Mouse (Mus musculus): ENCODE results near the gene Rftn2.

Gene Rftn2

DNA sequence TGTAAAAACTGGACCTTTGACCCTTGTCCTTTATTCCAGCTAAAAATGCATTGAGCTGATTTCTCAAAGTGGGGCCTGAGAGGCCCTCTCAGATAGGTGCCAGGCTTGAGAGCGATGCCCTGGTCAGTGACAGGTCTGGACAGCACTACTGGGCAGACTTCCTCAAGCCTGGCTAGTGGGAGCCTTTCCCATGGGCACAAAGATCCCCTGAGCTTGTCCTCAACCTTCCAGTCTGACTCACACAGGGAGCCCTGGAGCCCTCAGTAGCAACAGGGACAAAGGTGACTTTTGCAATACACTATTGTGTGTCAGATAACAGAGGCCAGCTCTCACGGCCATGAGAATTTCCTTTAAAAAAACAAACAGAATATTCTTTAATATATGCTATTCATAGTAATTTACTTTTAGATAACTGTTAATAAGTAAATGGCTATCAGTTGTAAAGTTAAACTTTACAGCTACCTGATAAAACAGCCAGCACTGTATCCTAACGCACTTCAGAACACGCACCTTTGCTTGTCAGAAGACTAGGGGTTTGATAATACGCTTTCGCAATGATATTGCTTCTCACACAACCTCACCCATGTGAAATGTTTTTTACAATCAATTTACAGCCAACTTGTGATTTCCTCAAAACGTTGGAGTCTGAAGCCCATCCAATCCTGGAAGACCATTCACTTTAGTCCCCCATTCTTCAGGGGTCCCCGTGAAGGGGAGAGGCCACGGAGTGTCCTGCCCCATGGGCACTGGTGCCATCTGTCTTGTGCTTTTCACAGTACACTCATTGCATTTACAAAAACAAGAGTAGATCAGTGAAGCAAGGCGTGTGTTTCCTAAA is 52.6 kb downstream of the Rftn2 start:
- DNase-seq (ENCODE audit: low read depth, low spot score), result no peak

DNA sequence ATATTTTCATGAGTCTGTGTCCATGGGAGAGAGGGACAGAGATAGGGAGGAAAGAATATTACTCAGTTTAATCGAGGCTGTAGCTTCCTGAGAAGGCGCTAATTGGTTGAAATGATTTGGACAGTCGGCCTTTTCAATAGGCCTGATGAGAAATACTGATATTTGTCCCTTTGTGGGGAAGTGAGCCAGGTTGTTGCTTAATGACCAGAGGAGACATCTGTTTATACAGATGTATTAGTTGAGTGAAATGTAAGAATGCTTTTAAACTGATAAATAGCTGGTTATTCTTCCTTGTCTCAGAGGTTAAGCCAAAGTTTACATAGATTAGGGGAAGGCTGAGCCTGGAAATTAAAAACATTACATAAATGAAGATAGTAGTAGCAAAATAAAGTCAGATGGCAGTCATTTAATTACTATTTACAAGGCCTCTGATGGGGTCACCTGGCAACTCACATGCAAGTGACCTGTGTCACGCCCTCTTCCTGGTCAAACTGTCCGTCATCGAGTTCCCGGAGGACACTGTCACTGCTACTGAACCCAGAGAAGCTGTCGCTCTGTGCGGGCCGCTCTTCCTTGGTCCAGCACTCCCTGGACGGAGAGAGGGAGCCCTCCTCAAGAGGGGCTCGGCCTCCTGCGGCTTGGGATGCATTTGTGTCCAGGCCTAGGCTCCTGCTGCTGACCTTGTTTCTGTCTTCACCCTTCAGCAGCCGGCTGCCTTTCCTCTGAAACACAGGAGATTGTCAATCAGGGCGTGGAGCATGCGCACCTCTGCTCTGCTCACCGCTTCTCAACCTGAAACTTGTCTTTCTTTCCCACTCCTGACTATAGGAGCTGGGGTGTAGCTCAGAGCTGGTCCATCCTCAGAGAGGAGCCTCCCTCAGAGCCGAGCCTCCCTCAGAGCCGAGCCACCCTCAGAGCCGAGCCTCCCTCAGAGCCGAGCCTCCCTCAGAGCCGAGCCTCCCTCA is 54.9 kb downstream of the Rftn2 start:
- DNase-seq (ENCODE audit: low read depth, low spot score), result no peak

DNA sequence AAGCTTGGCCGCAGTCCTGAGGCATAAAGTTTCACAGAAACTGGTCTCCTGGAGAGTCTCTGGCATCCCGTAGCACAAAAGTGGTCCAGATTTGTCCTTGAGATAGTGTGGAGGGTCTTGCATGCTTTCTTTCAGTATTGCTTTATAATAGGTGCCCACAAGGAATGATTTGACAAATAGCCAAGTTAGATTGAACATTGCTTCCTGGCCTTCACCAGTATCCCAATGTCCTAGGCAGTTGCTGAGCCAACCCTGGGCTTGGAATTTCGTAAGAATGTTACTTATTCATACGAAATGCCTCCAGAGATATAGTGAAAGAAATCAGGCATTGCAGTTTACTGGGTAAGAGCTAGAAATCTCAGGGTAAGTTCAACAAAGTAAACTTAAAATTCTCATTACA is 58.0 kb downstream of the Rftn2 start:
- no peak for DNase-seq (ENCODE audit: low read depth, low spot score)

DNA sequence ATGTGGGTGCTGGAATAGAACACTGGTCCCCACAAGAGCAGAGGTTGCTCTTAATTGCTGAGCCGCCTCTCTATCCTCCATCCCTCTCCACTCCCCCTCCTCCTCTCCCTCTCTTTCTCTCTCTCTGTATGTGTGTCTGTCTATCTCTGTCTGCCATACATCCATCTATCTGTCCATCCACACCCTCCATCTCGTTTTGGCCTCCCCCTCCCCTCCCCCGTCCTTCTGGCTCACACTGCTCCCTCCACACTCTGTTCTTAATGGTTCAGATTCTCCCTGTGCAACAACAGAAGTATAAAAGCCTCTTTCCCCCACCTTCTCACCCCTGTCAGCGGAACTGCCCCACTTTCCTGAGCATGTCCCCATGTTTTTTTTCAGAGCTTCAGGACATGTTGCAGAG is 59.0 kb downstream of the Rftn2 start:
- DNase-seq (ENCODE audit: low read depth, low spot score), result no peak

DNA sequence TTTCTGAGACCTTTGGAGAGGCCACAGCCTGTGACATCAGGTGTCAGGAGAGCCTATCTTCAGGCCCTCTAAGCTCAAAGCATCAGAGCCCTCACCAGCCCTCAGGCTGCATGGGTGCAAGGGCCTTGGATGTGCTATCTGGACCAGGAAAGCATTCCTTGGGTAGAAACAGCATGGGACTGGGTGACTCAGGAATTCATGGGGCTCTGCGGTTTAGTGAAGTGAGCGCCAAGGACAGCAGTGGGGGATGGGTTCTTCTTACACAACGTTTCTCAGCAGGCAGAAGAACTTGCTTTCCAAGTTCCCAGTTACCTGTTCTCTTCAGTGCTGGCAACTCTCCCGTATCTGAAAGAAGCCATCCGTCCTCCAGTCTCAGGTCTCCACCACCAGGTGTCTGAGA is 62.6 kb downstream of the Rftn2 start:
- no peak for DNase-seq (ENCODE audit: low read depth, low spot score)

DNA sequence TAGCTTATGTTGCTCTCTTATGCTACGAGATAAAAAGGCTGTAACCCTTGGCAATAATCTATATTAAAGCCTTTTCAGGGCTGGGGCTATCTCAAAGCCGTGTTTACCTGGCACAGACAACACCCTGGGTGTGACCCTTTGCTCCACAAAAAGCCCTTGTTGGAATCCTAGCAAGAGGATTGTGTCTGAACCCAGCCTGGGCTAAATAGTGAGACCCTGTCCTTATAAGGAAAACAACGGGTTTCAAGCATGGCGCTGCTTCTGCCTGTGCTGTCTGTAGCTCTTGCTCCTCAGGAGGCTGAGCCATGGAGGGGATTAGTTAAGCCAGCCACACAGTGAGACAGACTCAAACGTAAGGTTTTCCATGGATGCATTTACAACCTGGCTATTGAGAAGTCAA is 63.8 kb downstream of the Rftn2 start:
- DNase-seq (ENCODE audit: low read depth, low spot score), result no peak

DNA sequence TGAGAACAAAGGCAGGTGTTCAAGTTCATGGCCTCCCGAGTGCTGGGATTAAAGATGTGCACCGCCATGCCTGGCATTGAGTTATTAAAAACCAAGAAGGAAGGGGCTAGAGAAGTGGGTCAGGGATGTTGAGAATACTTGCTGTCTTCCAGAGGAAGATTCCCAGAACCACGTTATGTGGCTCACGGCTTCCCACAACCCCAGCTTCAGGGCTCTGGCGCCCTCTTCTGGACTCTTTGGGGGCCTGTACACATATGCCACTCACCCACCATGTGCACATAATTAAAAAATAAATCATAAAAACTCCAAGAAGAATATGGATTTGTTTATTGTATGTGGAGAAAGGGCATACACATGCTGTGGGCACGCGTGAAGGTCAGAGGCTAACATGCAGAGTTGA is 64.7 kb downstream of the Rftn2 start:
- peak; percentile 50 for DNase-seq (ENCODE audit: low read depth, low spot score)

DNA sequence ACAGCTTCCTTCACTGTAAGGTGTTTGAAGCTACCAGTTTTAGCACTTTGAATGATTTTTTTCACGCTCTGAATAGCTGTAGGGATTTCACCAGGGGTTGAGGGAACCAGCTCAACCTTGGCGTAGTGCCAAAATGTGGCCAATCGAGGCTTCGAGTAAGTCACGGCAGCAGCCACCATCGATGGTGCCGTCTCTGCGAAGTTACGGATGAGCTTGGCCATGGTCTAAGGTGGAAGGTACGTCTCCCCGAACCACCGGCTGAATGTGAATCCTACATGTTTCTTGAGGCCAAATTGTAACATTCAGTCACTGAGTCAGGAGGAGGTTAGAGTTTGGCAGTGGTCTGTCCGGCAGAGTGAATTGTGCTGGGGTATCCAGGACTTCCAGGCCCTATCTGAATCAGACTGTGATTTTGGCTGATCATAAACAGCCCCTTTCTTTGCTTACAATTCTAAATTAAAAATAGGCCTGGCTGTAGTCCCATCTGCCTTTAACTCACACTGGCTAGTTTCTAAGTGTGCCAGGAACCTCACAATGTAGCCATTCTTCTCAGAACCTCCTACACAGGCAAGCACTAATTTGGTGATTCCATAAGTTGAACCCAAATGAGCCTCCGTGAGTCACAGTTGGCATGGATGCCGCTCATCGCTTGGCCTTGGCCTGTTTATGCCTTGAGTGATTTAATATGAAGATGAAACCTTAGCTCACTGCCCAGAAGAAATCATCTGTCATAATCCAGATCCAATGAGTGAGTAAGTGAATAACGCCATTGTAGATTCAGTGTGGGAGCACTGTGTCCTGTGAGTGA is 65.5 kb downstream of the Rftn2 start:
- DNase-seq (ENCODE audit: low read depth, low spot score), result no peak

DNA sequence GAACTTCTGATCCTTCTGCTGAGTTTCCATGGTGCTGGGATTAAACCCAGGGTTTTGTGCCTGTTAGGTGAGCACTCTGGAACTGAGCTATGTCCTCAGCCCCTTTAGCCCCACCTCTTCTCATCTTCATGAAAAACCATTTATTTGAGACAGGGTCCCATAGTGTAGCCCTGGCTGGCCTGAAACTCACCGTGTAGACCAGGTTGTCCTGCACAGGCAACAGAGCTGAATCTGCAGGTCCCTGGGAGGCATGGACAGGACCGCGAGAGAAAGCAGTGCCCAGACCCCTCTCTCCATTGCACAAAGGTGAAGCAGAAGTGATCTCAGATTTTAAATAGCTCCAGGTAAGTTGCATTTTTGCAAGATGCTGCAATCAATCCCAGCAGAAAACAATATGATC is 66.4 kb downstream of the Rftn2 start:
- DNase-seq (ENCODE audit: low read depth, low spot score), result no peak

DNA sequence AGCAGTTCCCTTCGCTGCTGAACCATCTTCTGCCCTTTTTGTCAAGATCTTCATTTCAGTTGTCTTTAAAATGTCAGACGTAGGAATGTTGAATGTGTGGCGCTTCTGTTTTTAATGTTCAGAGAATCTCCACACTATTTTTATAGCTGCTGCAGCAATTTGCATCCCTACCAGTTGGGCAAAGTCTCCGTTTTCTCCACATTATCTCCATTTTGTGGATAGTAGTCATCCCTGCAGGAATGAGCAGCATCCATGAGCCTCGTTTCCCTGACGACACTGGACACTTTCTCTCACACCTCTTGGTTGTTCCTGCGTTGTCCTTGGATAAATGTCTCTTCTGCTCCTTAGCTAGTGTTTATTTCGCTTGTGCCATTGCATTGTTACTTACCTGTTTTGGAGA is 67.8 kb downstream of the Rftn2 start:
- DNase-seq (ENCODE audit: low read depth, low spot score), result no peak

DNA sequence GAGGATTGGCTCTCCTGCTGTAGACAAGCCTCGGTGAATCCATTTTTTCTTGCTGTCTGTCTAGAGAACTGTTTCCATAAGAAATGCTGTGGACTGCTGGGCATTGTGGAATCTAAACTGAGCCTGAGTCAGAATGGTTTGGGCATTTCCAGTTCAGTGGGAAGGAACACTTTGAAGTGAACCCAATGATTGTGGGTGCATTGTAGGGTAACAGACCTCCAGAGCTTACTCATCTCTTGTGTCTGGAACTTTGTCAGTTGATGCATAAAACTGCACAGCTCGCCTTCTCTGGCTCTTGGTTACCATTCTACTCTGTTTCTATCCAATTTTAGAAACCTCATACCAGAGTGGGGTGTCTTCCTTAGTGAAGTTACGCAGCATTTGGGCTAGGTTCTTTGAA is 68.4 kb downstream of the Rftn2 start:
- DNase-seq (ENCODE audit: low read depth, low spot score), result no peak

DNA sequence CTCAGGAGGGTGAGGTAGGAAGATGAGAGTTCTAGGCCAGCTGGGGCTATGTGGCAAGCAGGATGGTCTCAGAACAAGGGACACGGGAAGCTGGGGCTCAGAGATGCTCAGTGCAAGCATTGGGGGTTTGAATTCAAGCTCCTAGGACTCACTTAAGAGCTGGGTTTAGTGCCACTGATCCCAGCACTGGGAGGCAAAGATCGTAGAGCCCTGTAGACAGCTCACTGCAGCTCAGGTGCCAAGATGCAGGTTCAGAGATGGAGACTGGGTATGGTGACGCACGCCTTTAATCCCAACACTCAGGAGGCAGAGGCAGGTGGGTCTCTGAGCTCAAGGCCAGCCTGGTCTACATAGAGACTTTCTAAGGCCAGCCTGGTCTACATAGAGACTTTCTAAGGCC is 69.3 kb downstream of the Rftn2 start:
- DNase-seq (ENCODE audit: low read depth, low spot score), result no peak

DNA sequence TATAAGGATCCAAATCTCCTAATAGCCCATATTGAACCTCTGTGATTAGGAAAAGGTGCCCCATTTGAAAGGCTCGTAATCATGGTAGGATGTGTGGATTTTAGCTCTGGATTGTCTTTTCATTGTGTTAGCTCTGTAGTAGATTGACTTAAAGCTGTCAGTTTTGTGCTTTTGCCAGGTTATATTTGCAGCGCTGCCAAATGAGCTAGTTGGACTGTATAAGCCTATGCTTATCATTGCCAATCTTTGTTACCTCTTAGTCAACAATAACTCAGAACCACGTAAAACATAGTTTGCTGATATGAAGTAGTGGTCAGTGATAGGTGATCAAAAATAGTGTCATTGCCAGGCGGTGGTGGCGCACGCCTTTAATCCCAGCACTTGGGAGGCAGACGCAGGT is 81.0 kb downstream of the Rftn2 start:
- DNase-seq (ENCODE audit: low read depth, low spot score), result no peak

DNA sequence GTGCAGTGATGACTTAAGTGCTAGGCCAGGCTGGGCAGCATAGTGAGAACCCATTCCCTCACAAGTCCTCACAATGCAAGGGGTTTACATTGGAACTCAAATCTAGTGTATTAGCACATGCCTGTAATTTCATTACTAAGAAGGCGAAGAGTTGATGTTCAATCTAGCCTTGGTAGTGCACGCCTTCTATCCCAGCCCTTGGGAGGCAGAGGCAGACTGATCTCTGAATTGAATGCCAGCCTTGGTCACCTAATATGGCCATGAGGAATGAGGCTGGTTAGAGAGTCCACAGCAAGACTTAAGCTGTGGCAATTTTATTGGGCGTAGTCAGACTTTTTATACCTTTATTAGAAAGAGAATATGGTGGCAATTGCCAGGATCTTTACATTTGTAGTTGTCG is 82.2 kb downstream of the Rftn2 start:
- no peak for DNase-seq (ENCODE audit: low read depth, low spot score)

DNA sequence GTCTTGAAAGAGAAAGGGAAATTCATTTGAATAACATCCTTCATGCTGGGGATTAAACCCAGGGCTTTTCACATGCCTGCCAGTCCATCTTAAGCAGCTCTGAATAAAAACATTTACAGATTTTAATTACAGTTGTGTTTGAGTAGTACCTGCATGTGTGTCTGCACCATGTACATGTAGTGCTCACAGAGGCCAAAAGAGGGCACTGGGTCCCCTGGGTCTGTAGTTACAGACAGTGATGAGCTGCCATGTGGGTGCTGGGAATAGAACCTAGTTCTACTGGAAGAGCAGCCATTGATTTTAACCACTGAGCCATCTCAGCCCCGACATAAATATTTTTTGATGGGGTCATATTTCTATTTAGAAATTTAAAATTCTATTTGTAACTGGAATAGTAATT is 90.7 kb downstream of the Rftn2 start:
- no peak for DNase-seq (ENCODE audit: low read depth, low spot score)

DNA sequence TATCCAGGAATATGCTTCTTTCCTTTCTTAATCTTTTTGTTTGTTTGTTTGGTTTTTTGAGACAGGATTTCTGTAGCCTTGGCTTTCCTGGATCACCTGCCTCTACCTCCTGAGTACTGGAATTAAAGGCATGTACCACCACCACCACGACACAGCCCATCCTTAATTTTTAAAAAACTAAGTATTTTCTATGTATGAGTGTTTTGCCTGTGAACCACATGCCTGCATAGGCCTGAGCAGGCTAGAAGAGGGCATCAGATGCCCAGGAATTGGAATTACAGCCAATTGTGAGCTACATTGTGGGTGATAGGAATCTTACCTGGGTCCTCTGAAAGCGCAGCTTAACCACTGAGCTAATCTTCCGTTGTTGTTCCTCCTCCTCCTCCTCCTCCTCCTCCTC is 92.3 kb downstream of the Rftn2 start:
- DNase-seq (ENCODE audit: low read depth, low spot score), result no peak

DNA sequence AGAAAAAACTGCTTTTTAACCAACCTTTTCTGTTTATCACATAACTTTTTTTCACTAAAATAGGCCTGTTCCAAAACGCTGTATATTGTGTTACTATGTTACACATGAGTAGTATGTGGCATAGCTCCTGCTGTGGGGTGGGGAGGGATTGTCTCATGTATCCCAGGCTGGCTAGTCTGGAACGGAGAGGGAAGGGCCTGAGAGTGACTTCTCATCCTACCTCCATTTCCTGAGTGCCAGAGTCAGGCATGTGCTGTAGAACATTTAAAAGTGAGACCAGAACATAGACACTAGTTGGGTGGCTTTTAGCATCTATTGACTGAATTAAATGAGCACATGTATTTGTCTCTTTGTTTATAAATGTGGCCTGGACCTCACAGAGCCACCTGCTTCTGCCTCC is 93.4 kb downstream of the Rftn2 start:
- no peak for DNase-seq (ENCODE audit: low read depth, low spot score)

DNA sequence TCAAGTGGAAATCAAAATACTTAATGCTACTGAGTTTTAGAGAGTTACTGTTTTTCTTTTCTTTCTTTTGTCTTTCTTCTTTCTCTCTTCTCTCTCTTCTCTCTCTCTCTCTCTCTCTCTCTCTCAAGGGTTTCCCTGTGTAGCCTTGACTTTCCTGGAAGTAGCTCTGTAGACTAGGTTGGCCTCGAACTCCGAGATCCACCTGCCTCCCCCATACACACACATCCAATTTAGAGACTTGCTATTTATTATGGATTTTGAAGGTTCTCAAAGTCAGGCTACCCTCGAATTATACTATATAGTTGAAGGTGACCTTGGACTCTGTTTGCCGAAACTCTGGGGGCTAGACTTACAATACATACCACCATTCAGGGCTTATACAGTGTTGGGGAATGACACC is 94.3 kb downstream of the Rftn2 start:
- DNase-seq (ENCODE audit: low read depth, low spot score), result no peak

DNA sequence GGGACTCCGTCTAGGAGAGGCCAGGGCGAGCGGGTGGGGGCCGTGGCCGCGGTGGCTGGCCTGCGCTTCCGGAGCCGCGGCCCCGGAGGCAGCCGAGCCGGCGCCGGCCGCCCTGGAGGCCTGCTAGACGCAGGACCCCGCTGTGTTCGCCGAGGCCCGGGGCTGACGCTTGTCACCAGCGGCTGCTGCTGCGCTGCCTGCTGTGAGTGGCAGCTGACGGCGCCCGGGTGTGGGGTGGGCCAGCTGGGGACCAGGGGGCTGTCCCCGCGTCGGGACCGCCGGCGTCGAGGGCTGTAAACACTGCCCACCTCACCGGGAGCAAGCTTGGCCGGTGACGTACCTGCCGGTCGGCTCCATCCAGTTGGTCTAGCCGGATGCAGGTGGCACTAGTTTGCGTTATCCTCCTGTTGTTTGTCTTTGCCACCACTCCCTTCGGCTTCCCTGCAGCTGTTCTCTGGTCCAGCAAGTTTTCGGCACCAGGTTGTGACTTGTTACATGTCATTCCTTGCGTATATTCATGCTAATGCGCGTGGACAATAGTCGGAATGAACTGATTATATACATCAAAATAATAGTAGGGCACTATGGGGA is 95.1 kb downstream of the Rftn2 start:
- no peak for DNase-seq (ENCODE audit: low read depth, low spot score)

DNA sequence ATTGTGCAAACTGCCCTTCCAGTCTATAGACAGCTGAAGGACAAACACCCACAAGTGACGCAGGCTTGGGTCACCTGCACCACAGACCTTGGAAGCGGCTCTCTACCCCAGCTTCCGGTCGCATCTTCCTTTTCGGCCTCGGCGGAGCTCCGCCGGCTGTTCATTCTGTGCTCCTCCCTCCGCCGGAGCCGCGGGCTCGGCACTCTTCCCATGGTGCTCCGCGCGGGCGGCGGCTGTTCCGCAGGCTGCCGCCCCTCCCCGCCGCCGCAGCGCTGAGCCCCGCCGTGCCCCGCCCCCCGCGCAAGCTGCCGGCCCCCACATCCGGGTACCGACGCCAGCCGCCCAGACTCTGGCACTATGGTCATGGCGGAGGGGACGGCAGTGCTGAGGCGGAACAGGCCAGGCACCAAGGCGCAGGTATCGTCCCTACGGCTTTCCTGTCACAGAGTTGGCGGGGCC is 95.6 kb downstream of the Rftn2 start, which contains the start of gene Mob4:
Mob4 (plus strand) TSS at position 289 of the 459 bp plus-strand sequence.
- peak; percentile 76 for DNase-seq (ENCODE audit: low read depth, low spot score)

DNA sequence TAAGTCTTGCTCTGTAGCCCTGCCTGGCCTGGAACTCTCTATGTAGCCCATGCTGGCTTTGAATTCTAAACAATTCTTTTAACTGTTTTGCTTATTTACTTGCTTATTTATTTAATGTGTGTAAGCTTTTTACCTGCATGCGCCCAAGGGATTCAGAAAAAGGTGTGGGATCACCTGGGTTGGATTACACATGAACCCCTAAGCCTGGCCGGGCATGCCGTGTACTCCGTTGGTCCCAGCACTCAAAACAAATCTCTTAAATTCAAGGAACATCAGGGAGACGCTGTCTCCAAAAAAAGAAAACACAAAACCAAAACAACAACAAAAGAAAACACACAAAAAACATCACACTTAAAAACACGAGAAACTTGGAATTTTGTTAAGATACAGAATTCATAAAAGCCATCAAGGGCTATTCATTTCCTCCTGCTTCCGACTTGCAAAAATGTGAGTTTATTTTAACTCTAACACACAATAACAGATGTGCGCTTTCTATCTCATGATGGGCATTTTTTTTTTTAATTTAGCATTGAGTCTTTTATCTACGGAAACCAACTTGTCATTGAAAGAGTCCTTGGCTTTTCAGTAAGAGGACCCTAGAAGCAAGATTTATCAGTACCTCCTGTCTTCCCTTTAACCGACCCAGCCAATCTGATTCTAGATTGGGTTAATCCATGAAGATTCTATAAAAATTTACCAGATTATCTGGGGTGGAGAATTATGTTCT is 96.2 kb downstream of the Rftn2 start:
- DNase-seq (ENCODE audit: low read depth, low spot score), result no peak
